Mouse (Mus musculus) embryo, embryonic 9.5 days (tissue): ENCODE results near the gene Kcng4.
A peak's percentile ranks its signal among the peaks of the same experiment; 100 is the strongest.

ENCODE experiments used
- DNase-seq: peaks from one replicate; pipeline ENCODE4 v3.0.0-alpha.2; 2017; ENCODE audit errors: extremely low spot score

Kcng4 gene

DNA sequence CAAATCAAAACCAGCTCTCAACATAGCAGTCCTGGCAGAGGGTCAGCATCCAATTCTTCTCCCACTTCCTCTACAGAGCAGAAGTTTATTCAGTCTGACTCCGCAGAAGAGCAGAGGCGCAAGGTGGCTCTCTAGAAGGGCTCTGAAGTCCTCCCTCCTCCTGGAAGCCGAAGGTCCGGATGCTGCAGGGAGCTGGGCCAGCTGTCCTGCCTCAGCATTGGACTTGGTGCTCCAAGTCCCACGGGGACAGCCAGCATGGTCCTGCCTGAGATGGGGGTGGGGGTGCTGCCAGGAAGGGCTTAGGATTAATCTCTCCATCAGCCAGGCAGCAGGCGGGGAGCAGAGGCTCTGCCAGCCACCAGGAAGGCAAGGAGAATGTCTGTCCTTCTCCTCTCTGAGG is at the start of gene Kcng4:
TSS of gene Kcng4 (minus strand) at position 303 of the 400 bp plus-strand sequence.
- DNase-seq = no peak

DNA sequence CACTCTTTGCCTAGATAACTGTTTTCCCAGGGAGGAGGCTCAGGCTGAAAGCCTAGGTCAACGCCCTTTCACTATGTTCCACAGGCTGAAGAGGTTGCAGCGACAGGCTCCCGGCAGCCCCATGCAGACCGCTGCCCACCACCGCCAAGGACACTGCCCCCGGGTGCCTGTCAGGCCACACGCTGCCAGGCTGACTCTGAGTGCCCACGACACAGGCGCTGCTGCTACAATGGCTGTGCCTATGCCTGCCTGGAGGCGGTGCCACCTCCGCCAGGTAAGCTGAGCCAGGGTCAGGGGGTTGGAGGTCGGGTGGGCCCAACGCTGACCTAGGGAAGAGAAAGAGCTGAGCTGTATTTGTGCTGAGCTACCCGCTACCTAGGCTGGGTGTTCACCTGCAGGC is 43.7 kb upstream of the Kcng4 start:
- DNase-seq = no peak

DNA sequence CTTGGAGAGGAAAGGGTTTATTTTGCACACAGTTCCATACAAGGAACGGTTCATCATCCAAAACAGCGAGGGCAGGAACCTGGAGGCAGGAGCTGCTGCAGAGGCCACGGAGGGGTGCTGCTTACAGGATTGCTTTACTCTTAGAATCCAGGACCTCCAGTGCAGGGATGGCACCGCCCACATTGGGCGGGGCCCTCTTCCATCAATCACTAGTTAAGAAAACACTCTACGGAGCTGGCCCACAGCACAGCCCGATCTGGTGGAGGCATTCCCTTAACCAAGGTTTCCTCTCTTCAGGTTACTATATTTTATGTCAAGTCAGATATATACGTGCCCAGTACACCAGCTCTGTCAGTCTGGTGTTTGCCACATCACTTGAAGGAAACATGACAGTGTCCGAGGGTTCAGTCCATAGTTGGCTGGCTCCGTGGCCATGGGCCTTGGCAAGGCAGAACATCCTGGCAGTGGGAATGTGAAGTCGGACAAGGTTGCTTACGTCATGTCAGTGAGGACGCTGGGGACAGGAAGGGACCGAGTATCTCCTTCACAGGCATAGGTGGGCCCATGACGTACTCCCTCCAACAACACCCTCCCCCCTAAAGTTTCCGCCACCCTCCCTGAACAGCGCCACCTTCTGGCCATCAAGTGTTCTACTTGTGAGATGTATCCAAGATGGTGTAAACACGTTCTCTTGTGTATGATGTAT is 42.8 kb upstream of the Kcng4 start:
- peak; percentile 71 for DNase-seq

DNA sequence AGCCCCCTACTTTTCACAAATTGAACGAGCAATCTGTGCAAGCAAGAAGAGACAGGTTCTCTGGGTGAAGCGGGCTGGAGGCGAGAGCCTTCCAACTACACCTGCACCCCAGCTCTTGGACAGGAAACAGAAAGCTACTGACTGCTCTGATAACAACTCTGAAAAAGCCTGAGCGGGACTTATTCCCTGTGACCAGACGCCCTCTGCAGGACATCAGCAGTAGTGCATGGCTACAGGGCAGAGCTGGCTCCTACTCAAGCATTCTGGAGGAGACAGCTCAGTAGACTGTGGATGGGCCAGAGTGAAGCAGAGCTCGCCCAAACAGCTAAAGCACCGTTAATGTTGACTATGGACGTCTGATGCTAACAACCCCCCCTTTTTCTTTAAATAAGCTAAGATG is 40.9 kb upstream of the Kcng4 start:
- peak; percentile 83 for DNase-seq

DNA sequence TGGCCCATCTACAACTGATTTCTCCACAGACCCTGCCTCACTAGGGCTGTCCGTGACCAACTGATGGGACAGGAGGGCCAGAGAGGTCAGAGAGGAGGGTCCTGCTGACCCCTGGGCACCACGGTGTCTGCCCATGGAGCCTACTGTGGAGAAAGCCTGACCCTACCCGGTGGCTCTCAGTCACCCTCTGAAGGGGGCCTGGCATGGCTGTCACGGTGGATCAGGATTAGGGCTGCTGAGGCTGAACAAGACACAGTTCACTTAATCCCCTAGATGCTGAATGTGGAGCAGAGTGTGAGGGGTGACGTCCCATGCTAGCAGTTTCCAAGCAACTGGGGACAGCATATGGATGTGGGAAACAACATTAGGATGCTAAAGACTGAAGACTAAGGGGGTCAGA is 40.0 kb upstream of the Kcng4 start:
- DNase-seq = no peak

DNA sequence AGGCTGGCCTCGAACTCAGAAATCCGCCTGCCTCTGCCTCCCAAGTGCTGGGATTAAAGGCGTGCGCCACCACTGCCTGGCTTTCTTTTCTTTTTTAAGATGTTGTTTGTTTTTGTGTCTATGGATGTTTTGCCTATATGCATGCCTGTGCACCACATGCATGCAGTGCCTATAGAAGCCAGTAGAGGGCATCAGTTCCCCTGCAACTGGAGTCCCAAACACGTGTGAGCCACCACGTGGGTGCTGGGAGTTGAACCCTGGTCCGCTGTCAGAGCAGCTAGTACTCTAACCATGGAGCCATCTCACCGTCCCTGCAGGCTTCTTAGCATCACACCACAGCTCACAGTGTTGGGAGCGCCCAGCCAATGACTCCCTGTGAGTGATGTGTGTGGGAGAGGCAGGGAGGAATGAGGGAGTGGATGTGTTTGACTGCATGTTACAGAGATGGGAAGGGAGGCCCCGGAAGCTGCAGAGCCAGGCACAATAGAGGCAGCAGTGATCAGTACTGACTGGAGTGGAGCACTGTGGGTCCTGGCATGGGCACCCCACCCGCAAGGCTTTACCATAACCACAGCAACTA is 38.6 kb upstream of the Kcng4 start:
- no peak for DNase-seq

DNA sequence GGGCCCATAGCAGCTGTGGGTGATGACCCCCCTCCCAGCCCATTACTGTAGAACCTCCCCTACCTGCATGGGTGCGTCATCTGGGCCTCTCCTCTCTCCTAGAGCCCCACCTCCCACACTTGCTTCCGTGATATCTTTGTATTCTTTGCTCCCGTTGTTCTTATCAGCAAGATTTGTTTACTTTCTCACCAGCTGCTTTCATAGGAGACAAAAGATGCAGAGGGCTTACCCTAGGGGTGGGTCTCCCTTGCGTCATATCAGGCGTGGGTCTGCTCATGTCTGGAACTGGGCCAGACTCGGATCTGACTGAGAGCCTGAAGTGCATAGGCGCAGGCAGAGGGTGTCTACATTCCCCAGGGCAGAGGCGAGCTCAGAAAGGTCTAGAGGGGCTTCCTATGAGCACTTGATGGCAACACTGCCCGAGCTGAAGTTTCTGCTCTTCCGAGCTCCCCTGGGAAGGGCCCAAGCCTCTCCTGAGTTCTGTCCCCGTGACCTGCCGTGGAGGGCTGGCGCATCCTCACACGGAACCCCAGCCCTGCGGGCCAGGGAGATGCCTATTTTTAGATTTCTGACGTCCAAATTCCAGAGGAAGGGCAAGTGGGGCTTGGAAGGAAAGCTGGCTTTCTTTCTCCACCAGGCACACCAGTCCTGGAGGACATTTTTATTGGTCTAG is 35.1 kb upstream of the Kcng4 start:
- DNase-seq = no peak

DNA sequence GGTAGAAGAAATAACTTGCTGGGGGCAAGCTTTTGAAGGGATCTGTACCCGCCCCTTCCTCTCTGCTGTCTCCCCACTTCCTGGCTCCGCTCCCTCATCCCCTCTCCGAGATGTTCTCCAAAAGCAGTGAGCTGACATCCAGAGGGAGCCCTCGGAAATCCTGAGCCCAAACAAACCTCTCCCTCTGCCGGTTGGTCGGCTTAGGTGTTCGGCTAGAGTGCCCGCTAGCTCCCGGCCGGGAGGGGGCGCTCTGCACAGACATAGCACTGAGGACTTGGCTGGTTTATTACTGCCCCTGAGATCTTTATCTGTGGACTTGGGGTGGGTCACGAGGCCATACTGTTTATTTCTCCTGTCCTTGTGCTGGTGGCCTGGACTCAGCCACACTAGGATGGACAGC is 33.8 kb upstream of the Kcng4 start:
- DNase-seq = no peak

DNA sequence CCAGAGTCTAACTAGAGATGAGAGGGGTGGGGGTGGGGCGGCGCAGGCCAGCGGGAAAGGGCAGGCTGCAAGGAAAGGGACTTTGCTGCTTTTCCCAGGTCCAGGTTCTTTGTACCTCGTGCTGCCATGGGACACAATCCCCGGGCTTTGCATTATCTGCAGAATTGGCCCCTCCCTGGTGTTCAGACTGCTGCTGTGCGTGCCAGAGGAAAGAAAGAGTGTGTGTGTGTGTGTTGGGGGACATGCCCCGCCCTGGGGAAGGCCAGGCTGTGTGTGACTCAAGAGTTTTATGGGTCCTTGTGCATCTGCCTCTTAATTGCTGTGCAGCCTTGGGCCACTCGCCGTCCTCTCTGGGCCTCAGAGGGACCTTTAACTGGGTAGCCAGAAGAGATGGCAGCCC is 33.0 kb upstream of the Kcng4 start:
- DNase-seq = no peak

DNA sequence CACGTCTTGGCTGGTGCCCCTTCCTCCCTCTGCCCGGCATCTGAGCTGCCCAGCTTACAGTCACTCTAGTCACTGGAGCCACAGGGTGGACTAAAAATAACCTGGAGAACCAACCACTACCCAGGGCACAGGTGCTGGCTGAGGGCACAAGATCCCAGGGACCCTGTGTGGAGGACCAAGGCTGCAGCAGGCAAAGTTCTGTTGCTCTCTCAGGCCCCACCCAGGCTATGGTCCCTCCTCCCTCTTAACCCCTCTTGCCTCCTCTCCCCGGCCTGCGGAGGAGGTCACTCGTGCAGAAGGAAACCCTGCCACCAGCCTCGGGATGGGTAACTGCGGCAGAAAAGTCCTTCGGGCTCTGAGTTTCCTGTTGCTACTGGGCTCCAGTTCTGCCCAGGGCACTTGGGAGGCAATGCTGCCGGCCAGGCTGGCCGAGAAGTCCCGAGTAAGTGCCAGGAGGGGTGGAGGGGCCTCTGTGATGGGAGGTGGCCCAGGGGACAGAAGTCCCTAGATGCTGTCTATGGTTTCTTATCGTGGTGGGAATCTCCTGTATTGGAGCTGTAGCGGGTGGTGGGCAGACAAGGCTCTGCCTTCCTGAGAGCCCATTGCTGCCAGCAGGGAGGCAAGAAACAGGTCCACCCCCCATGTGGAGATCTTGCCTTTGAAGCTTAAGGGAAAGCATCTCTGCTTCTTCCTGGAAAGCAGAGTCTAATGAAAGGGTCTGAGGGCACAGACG is 30.9 kb upstream of the Kcng4 start, which contains the start of gene Wfdc1:
TSS of gene Wfdc1 (plus strand) at position 147 of the 733 bp plus-strand sequence.
- no peak for DNase-seq

DNA sequence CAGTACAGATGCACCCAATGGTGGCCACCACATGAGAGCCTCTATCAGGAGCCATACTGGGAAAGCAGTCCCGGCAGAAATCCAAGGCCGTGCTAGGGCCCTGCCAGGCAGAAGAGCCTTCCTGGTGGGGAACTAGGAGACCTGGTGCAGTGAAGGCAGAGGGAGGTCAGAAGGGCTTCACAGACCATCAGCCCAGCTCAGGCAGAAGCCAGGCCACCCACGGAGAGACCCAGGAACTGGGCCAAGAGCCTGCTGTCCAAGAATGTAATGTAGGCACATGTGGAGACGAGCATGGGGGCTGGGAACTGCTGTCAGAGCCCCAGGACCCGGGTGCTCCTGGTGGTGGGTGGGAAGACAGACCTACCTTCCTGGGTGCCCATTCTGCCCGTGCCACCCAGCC is 29.8 kb upstream of the Kcng4 start:
- no peak for DNase-seq

DNA sequence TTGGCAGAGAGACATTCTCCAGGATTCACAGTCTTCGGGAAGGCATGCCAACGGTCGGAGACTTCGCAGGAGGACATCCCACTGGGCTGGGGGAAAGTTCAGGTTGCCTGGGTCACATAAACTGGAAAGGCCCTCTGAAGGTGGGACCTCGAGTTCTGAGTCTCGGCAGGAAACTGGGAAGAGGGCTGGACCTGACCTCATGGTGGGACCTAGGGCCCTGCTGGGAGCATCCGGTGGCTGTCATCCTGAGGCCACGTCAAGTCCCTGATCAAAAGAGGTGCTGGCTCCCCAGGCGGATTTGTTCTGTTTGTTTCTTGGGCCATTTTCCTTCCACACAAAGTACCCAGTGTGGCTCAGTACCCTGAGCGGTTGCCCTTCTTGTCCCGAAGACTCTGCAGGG is 28.0 kb upstream of the Kcng4 start:
- no peak for DNase-seq

DNA sequence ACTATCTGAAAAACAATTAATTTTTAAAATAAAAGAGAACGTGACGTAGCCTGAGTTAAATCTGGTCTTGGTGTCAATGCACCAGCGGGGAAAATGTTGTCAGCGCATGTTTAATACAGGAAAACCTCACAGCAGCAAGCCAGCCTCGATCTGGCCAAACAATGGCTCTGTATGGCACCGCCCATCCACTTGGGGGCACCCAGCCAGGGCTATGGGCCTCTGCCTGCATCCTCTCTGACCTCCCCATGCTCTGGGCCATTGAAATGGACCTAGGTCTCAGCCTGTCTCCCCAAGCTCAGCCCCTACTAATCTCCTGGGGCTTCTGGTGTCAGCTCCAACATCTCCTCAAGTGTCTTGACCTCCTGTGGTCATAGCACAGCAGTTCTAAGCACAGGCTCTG is 26.4 kb upstream of the Kcng4 start:
- no peak for DNase-seq

DNA sequence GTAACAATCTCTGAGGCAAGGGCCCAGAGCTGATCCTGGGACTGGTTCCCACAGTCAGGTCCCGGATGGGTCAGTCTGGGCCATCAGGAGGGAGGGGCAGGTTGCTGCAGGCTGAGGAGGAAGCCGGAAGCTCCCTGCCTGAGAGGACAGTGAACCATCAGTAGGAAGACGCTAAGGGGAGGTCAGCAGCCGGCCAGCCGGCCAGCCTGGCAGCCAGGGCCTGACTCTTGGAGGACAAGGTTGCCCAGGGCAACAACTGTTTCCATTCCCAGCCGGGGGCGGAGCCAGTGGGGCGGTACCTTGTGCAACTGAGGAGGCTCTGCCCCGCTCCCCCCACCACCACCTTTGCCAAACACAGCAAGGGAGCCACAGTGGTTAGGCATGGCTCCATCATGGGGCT is 25.6 kb upstream of the Kcng4 start:
- DNase-seq = peak; percentile 79

DNA sequence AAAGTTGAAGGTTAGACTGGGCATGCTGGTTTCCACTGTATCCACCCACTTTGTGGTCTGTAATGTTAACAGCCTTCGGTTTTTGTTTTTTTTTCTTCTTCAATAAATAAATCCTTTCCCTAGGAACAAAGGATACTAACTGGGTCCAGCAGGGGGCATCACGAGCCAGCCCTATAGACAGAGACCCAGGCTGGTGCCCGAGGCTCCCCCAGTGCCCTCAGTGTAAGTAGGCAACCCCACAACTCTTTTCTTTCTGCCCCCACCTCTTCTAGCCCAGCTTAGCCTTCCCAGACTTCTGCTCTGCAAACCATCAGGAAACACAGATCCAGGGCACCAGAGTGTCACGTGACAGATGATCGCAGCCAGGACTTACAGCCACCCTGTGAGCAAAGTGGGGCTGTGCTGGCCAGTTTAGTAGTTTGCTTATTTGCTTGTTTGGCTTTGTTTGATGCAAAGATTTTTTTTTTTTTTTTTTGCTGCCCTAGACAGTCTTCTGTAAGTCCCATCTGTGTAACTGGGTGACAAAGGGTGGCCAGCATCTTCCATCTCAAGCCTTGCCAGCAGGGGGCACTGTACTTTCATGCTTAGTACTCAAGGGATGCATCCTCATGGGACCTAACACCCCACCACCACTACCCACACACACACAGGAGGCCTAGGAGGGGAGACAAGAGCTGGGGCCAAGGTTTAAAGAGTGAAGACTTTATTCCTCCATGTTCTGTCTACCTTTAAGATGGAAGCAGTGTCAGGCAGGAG is 21.4 kb upstream of the Kcng4 start:
- DNase-seq = no peak

DNA sequence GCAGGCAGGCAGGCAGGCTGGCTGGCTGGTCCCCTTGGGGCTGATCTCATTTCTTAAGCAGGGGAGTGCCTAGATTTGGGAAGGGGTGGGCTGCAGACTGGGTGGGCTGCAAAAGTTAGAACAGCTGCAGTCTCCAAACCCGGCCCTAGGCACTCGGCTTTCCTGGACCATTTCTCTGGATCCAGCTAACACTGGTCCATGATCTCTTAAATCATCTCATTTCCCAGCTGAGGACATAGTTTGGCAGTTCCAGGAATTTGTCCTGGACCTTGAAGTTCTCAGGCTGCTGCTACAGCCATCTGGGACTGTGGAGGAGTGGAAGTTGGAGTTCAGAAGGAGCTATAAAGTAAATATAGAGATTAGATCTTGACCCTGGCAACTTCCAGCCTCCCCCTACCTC is 15.8 kb upstream of the Kcng4 start:
- DNase-seq = no peak

DNA sequence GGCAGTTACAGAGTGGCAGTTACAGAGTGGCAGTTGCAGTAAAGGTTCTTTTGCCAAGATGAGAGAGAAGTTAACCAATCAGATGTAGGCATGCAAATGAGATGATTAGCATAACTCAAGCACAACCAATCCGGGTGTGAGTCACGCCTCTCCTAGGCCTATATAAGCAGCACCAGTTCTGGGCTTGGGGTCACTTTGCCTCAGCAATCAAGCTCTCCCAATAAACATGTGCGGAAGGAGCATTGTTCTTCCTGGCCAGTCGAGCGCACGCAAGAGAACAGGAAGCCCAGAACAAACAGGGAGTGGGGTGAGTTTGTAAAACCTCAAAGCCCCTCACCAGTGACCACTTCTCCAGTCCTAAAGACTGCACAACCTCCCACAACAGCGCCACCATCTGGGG is 11.4 kb upstream of the Kcng4 start:
- no peak for DNase-seq

DNA sequence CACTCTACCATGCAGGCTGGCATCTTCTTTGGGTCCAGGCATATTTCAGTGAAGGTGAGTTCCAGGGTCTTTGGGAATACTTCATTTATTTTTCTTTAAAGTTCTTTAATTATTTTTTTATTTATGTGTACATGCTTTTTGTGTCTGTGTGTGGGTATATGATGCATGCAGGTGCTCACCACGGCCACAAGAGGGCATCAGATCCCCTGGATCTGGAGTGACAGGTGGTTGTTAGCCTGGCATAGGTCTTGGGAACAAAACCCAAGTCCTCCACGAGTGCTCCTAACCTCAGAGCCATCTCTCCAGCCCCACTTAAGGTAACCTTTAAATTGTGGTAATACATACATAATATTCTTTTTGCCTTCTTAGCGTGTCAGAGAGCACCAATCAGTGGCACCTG is 10.7 kb upstream of the Kcng4 start:
- DNase-seq = no peak

DNA sequence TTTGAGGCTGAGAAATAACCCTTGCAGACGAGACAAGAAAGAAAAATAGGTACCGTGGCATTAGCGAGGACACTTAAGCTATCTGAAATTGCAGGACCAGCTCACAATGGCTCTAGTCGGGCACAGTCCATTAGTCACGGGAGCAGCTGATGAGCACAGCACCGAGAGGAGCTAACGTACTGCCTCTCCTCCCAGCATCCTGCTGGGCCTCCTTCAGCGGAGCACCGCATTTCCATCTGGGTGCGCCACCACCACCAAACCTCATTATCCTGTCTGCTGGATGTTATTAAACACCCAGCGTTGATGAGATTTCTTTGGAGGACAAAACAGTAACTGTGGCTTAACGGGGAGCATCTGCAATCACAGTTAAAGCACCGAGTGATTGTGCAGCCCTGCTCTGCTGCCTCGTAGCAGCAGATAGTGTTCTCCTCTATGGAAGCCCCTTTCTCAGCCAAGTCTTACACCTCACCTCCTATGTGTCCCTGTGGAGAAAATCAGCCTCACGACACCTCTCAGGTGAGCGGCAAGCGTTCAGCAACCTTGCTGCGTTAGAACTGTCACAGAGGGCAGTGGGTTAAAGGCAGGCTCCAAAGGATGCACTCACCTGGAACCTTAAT is 9.6 kb upstream of the Kcng4 start:
- no peak for DNase-seq

DNA sequence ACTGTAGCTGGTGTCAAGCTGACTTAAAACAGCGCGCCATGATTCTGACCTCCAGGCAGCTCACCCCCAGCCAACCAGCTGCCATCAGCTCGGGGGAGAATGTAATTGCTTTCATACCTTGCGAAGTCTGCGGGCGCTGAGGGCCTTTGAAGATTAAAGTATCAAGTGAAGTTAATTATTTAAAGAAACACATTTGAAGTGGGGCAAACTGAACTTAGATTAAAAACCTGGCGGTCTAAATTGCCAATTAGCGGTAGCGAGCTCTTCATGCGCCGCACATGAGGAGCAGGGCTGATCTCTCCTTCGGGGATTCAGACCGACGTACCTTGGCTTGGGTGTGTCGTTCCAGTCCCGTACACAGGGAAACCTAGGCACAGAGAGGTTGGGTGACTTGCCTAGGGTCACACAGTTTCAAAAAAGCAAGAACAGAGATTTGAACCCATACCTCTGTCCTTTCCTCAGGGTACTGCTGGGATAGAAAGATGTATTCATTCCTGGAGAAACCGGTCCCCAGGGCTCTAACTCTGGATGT is 9.0 kb upstream of the Kcng4 start:
- no peak for DNase-seq

DNA sequence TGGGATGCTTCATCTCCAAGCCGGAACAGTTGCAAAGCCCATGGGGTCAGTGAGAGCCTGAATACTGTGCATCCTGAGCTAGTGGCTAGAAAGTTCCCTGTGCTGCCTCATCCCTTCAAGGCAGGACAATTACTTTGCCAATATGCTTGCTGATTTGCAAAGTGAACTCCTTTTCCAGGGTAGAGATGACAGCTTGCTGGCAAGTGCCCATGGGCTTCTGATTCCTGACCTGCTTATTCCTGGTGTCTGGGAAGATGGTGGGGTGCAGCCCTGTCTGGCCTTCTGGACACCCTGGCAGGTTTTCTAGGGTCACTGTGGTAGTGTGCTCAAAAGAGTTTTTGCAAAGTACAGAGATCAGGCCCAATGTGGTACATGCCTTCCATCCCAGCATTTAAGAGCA is 7.5 kb upstream of the Kcng4 start:
- DNase-seq = no peak
